Mouse (Mus musculus) frontal cortex, postnatal 14 days (tissue): ENCODE measurements around the gene Rnf149.
"Not testable (repeated sequence)": the region's sequence is repeated elsewhere in the genome, so short reads cannot be mapped to it uniquely, and the experiment has no call there.

ENCODE experiments used
- DNase-seq, 2 experiments: peaks; one replicate each; pipeline ENCODE4 v3.0.0; 2022; ENCODE audit warnings: low spot score in 2 of 2

Rnf149 gene

GRCm38 (mm10) chr1:39577253-39577705, at the start of gene Rnf149:
Gene Rnf149 (minus strand): TSS chr1:39577405.
- DNase-seq = peak; percentile 92 to 93

- no peak for DNase-seq
Observed at GRCm38 (mm10) chr1:39625491-39625890, 48.3 kb upstream of the Rnf149 start.

GRCm38 (mm10) chr1:39623729-39624128, 46.5 kb upstream of the Rnf149 start:
- DNase-seq = no peak

- DNase-seq = no peak
Observed at GRCm38 (mm10) chr1:39623106-39623505, 45.9 kb upstream of the Rnf149 start.

- no peak for DNase-seq
Observed at GRCm38 (mm10) chr1:39618524-39618923, 41.3 kb upstream of the Rnf149 start.

- DNase-seq = no peak
Observed at GRCm38 (mm10) chr1:39615526-39615925, 38.3 kb upstream of the Rnf149 start.

GRCm38 (mm10) chr1:39614462-39615279, 37.5 kb upstream of the Rnf149 start:
- peak in 1 of 2 experiments; percentile 54 for DNase-seq

GRCm38 (mm10) chr1:39613061-39613460, 35.9 kb upstream of the Rnf149 start:
- DNase-seq = no peak

GRCm38 (mm10) chr1:39612491-39612890, 35.3 kb upstream of the Rnf149 start:
- no peak for DNase-seq

GRCm38 (mm10) chr1:39608534-39608933, 31.3 kb upstream of the Rnf149 start:
- DNase-seq = no peak

GRCm38 (mm10) chr1:39602477-39602876, 25.3 kb upstream of the Rnf149 start:
- DNase-seq = no peak

GRCm38 (mm10) chr1:39598726-39599125, 21.5 kb upstream of the Rnf149 start:
- DNase-seq = peak in 1 of 2 experiments; percentile 32

GRCm38 (mm10) chr1:39597135-39597534, 19.9 kb upstream of the Rnf149 start:
- DNase-seq = not testable (repeated sequence)

GRCm38 (mm10) chr1:39593836-39594235, 16.6 kb upstream of the Rnf149 start:
- DNase-seq = no peak

- DNase-seq = no peak
Observed at GRCm38 (mm10) chr1:39592090-39592489, 14.9 kb upstream of the Rnf149 start.

- DNase-seq = not testable (repeated sequence)
Observed at GRCm38 (mm10) chr1:39591557-39591956, 14.4 kb upstream of the Rnf149 start.

- DNase-seq = no peak
Observed at GRCm38 (mm10) chr1:39590193-39590592, 13.0 kb upstream of the Rnf149 start.

GRCm38 (mm10) chr1:39585416-39585815, 8.2 kb upstream of the Rnf149 start:
- no peak for DNase-seq

GRCm38 (mm10) chr1:39583173-39583572, 6.0 kb upstream of the Rnf149 start:
- no peak for DNase-seq

- no peak for DNase-seq
Observed at GRCm38 (mm10) chr1:39581215-39581614, 4.0 kb upstream of the Rnf149 start.

- no peak for DNase-seq
Observed at GRCm38 (mm10) chr1:39579139-39579538, 1.9 kb upstream of the Rnf149 start.

- no peak for DNase-seq
Observed at GRCm38 (mm10) chr1:39578446-39578845, 1.2 kb upstream of the Rnf149 start.

GRCm38 (mm10) chr1:39576431-39577243, 568 bp downstream of the Rnf149 start:
- DNase-seq = peak; percentile 46 to 60
